Mouse (Mus musculus): Measurements from ENCODE around the gene Ptch2.

Ptch2 gene

GRCm38 (mm10) chr4:117127991-117128686 lies 32.3 kb downstream of the Ptch2 start:
- no peak for DNase-seq (ENCODE audit: low spot score in 2 of 2)

GRCm38 (mm10) chr4:117130790-117131189 lies 34.9 kb downstream of the Ptch2 start:
- DNase-seq (ENCODE audit: low spot score in 2 of 2), result no peak

- DNase-seq (ENCODE audit: low spot score in 2 of 2), result no peak
Measured at GRCm38 (mm10) chr4:117131198-117131597, 35.3 kb downstream of the Ptch2 start.

- no peak for DNase-seq (ENCODE audit: low spot score in 2 of 2)
Measured at GRCm38 (mm10) chr4:117131890-117132793, 36.3 kb downstream of the Ptch2 start.

GRCm38 (mm10) chr4:117132794-117133143 lies 36.9 kb downstream of the Ptch2 start:
- no peak for DNase-seq (ENCODE audit: low spot score in 2 of 2)

- DNase-seq (ENCODE audit: low spot score in 2 of 2), result peak in 1 of 2 experiments; percentile 34
Measured at GRCm38 (mm10) chr4:117133366-117133796, 37.5 kb downstream of the Ptch2 start.

- peak; percentile 95 to 97 for DNase-seq (ENCODE audit: low spot score in 2 of 2)
Measured at GRCm38 (mm10) chr4:117133817-117134600, 38.1 kb downstream of the Ptch2 start, which contains the start of gene Plk3. TSS of gene Plk3 (minus strand) at chr4:117133963.

GRCm38 (mm10) chr4:117134601-117134995 lies 38.7 kb downstream of the Ptch2 start:
- DNase-seq (ENCODE audit: low spot score in 2 of 2), result no peak

- DNase-seq (ENCODE audit: low spot score in 2 of 2), result no peak
Measured at GRCm38 (mm10) chr4:117136034-117136433, 40.2 kb downstream of the Ptch2 start.

- no peak for DNase-seq (ENCODE audit: low spot score in 2 of 2)
Measured at GRCm38 (mm10) chr4:117138295-117139216, 42.7 kb downstream of the Ptch2 start.

- DNase-seq (ENCODE audit: low spot score in 2 of 2), result peak in 1 of 2 experiments; percentile 57
Measured at GRCm38 (mm10) chr4:117139217-117139612, 43.3 kb downstream of the Ptch2 start.

GRCm38 (mm10) chr4:117140613-117141012 lies 44.7 kb downstream of the Ptch2 start:
- no peak for DNase-seq (ENCODE audit: low spot score in 2 of 2)

- DNase-seq (ENCODE audit: low spot score in 2 of 2), result no peak
Measured at GRCm38 (mm10) chr4:117143023-117143422, 47.1 kb downstream of the Ptch2 start.

- DNase-seq (ENCODE audit: low spot score in 2 of 2), result no peak
Measured at GRCm38 (mm10) chr4:117145248-117145647, 49.4 kb downstream of the Ptch2 start.

GRCm38 (mm10) chr4:117146176-117146575 lies 50.3 kb downstream of the Ptch2 start:
- peak; percentile 87 to 97 for DNase-seq (ENCODE audit: low spot score in 2 of 2)

- DNase-seq (ENCODE audit: low spot score in 2 of 2), result no peak
Measured at GRCm38 (mm10) chr4:117148047-117148713, 52.3 kb downstream of the Ptch2 start.

- no peak for DNase-seq (ENCODE audit: low spot score in 2 of 2)
Measured at GRCm38 (mm10) chr4:117148815-117149214, 52.9 kb downstream of the Ptch2 start.

- DNase-seq (ENCODE audit: low spot score in 2 of 2), result no peak
Measured at GRCm38 (mm10) chr4:117149291-117150211, 53.7 kb downstream of the Ptch2 start.

- no peak for DNase-seq (ENCODE audit: low spot score in 2 of 2)
Measured at GRCm38 (mm10) chr4:117150212-117150733, 54.4 kb downstream of the Ptch2 start.
